12 mouse cellular contexts compared by ENCODE assay signal in genomic region chr1:162394549-162394948, GRCm38 (mm10).
DNase-seq lines count a peak whose midpoint lies in the region; ATAC-seq and TF ChIP-seq lines count a peak whose summit lies in the region.
"Had no signal": no experiment of that assay in that cellular context is flagged by ENCODE, and none has a peak within 500 bp of the region (broad histone marks: within the 10 kb centered on the region; RNA-seq: fewer than 3 reads in every experiment).

No protein-coding gene starts in this region.

- ATAC-seq in neural tube, embryonic 13.5 days (ENCODE audit: low read depth): peak; percentile 78; the same call in 1 of the 2 replicates
- ATAC-seq in hindbrain, embryonic 16.5 days: peak; percentile 78
- ATAC-seq: inflammation-experienced regulatory T-cells, adult 6 months had no signal

- TF ChIP-seq EP300 in heart, adult 2 months (IDR thresholded peaks at IDR 0.05; ENCODE audit: insufficient read depth, low read depth, low read length): peak; percentile 56; the same call in 1 of the 2 replicates

- no peak overlapping the region for H3K4me2 ChIP-seq in neural tube, embryonic 13.5 days
- H3K4me2 ChIP-seq in hindbrain, embryonic 16.5 days (ENCODE audit: low read length): no peak overlapping the region
- H3K4me2 ChIP-seq: kidney, embryonic 15.5 days; liver, embryonic 13.5 days had no signal

- H3K9me3 ChIP-seq in neural tube, embryonic 13.5 days: no peaks in the 10 kb centered on the region
- H3K9me3 ChIP-seq in hindbrain, embryonic 16.5 days (ENCODE audit: control insufficient read depth, low read length): no peaks in the 10 kb centered on the region
- H3K9me3 ChIP-seq: kidney, embryonic 15.5 days; liver, embryonic 13.5 days had no signal

- TF ChIP-seq CTCF in heart, adult 2 months (IDR thresholded peaks at IDR 0.05): no peak

- intact Hi-C loops in heart, adult 2 months (cut with DNase I): loop anchor here (2.0 kb wide), 1 partner anchor 82 kb away; no protein-coding TSS in a partner anchor
- intact Hi-C loops in heart, postnatal 14 days (cut with DNase I): no loop called here

- peaks cover 7% of the 10 kb centered on the region for H3K4me1 ChIP-seq in heart, adult 2 months (ENCODE audit: control insufficient read depth, insufficient read depth, low read length)
- H3K4me1 ChIP-seq in neural tube, embryonic 13.5 days (replicated peaks): 0 out of 2 replicates have a peak, but pooled peaks cover 4% of the 10 kb centered on the region
- H3K4me1 ChIP-seq in hindbrain, embryonic 16.5 days (ENCODE audit: control insufficient read depth, insufficient read depth, low read depth, low read length): no peaks in the 10 kb centered on the region
- H3K4me1 ChIP-seq: kidney, embryonic 15.5 days; liver, embryonic 13.5 days had no signal

- peak in 1 of 2 experiments; percentile 17 for DNase-seq in heart, adult 2 months
- no peak for DNase-seq in heart, postnatal 14 days
- no peak for DNase-seq in neural tube, embryonic 10.5 days (ENCODE audit: extremely low spot score, low spot score)
- no peak for DNase-seq in right cerebral cortex, postnatal 14 days
- no peak for DNase-seq in layer of hippocampus, adult 8-10 months (ENCODE audit: low spot score in 2 of 2)
- DNase-seq: cerebellum, adult 18-20 months; liver, embryonic 13.5 days; right cerebral cortex, postnatal 25 days had no signal

- H3K79me2 ChIP-seq in heart, adult 2 months (replicated peaks; ENCODE audit: control insufficient read depth, insufficient read depth, low read length): no peaks in the 10 kb centered on the region

- peak; percentile 43; the same call in 1 of the 2 replicates for TF ChIP-seq POLR2A in heart, adult 2 months (IDR thresholded peaks at IDR 0.05; ENCODE audit: insufficient read depth, low read depth, low read length)

- 25% methylated on average over 4 of the region's 4 CpGs for WGBS in heart, adult 2 months
- WGBS in neural tube, embryonic 13.5 days: 53% methylated on average over 4 of the region's 4 CpGs
- 43% methylated on average over 4 of the region's 4 CpGs for WGBS in hindbrain, embryonic 16.5 days

- no peak overlapping the region for H3K9ac ChIP-seq in heart, adult 2 months (ENCODE audit: low read depth, low read length)
- H3K9ac ChIP-seq in neural tube, embryonic 13.5 days: no peak overlapping the region
- H3K9ac ChIP-seq in hindbrain, embryonic 16.5 days (ENCODE audit: low read depth, low read length): no peak overlapping the region
- H3K9ac ChIP-seq: kidney, embryonic 15.5 days; liver, embryonic 13.5 days had no signal

- no peak overlapping the region for H3K4me3 ChIP-seq in heart, adult 2 months
- H3K4me3 ChIP-seq in neural tube, embryonic 13.5 days: no peak overlapping the region
- no peak overlapping the region for H3K4me3 ChIP-seq in hindbrain, embryonic 16.5 days (ENCODE audit: low read length)
- H3K4me3 ChIP-seq: kidney, embryonic 15.5 days; liver, embryonic 13.5 days had no signal

- no peaks in the 10 kb centered on the region for H3K36me3 ChIP-seq in heart, adult 2 months (ENCODE audit: control insufficient read depth, insufficient read depth, low read length)
- no peaks in the 10 kb centered on the region for H3K36me3 ChIP-seq in neural tube, embryonic 13.5 days
- H3K36me3 ChIP-seq in hindbrain, embryonic 16.5 days (ENCODE audit: control insufficient read depth, insufficient read depth, low read length): no peaks in the 10 kb centered on the region
- H3K36me3 ChIP-seq: kidney, embryonic 15.5 days; liver, embryonic 13.5 days had no signal

- no peaks in the 10 kb centered on the region for H3K27me3 ChIP-seq in heart, adult 2 months (ENCODE audit: control insufficient read depth, insufficient read depth, low read length)
- H3K27me3 ChIP-seq in neural tube, embryonic 13.5 days: no peaks in the 10 kb centered on the region
- no peaks in the 10 kb centered on the region for H3K27me3 ChIP-seq in hindbrain, embryonic 16.5 days (replicated peaks; ENCODE audit: control insufficient read depth, insufficient read depth, low read length)
- H3K27me3 ChIP-seq: kidney, embryonic 15.5 days; liver, embryonic 13.5 days had no signal

- peak overlapping the region; percentile 17 for H3K27ac ChIP-seq in heart, adult 2 months
- H3K27ac ChIP-seq in neural tube, embryonic 13.5 days (replicated peaks): peak overlapping the region; percentile 77
- peak overlapping the region; percentile 44 for H3K27ac ChIP-seq in hindbrain, embryonic 16.5 days (ENCODE audit: low read depth, low read length)
- H3K27ac ChIP-seq: kidney, embryonic 15.5 days; liver, embryonic 13.5 days had no signal

Comparison
In these comparisons a context has a peak if more than half of its experiments do, and no peak if none do; other contexts are left out.
1. H3K27ac ChIP-seq: peak in every context shown above with its lines; median percentile 77 in neural tube, embryonic 13.5 days; 44 in hindbrain, embryonic 16.5 days; 17 in heart, adult 2 months.